Mouse (Mus musculus) ovary, postnatal 36 days (tissue): ENCODE measurements at regions not wholly inside any gene's neighbourhood (a gene's known extent, or its start where the extent isn't known, plus 50 kb on each side); places are given as distances from the start of the nearest gene placed in this dataset.

Experiments
- DNase-seq: peaks from one replicate; pipeline ENCODE4 v3.0.0; 2022; ENCODE audit warnings: low spot score, mixed read lengths

GRCm38 (mm10) chr7:40670401-40670800, 227.7 kb upstream of the Vstm2b start:
- no peak for DNase-seq

GRCm38 (mm10) chr7:40671068-40671467, 227.1 kb upstream of the Vstm2b start:
- DNase-seq: no peak

GRCm38 (mm10) chr7:40672348-40672747, 225.8 kb upstream of the Vstm2b start:
- no peak for DNase-seq

GRCm38 (mm10) chr7:40674397-40674796, 223.7 kb upstream of the Vstm2b start:
- no peak for DNase-seq

- no peak for DNase-seq
Measured at GRCm38 (mm10) chr7:40677601-40678000, 220.5 kb upstream of the Vstm2b start.

GRCm38 (mm10) chr7:40680567-40680966, 217.6 kb upstream of the Vstm2b start:
- no peak for DNase-seq

GRCm38 (mm10) chr7:40680993-40681392, 217.1 kb upstream of the Vstm2b start:
- no peak for DNase-seq

- no peak for DNase-seq
Measured at GRCm38 (mm10) chr7:40683176-40683575, 215.0 kb upstream of the Vstm2b start.

- no peak for DNase-seq
Measured at GRCm38 (mm10) chr7:40683641-40684040, 214.5 kb upstream of the Vstm2b start.

- DNase-seq: no peak
Measured at GRCm38 (mm10) chr7:40687005-40687404, 211.1 kb upstream of the Vstm2b start.

GRCm38 (mm10) chr7:40688546-40688945, 209.6 kb upstream of the Vstm2b start:
- no peak for DNase-seq

- DNase-seq: no peak
Measured at GRCm38 (mm10) chr7:40693755-40694154, 204.4 kb upstream of the Vstm2b start.

- DNase-seq: no peak
Measured at GRCm38 (mm10) chr7:40697551-40697950, 200.6 kb upstream of the Vstm2b start.

- no peak for DNase-seq
Measured at GRCm38 (mm10) chr7:40698309-40698708, 199.8 kb upstream of the Vstm2b start.

- DNase-seq: no peak
Measured at GRCm38 (mm10) chr7:40699633-40700032, 198.5 kb upstream of the Vstm2b start.

GRCm38 (mm10) chr7:40700656-40701055, 197.5 kb upstream of the Vstm2b start:
- DNase-seq: no peak

GRCm38 (mm10) chr7:40702191-40703045, 195.7 kb upstream of the Vstm2b start:
- DNase-seq: peak; percentile 8

GRCm38 (mm10) chr7:40708231-40708630, 189.9 kb upstream of the Vstm2b start:
- no peak for DNase-seq

GRCm38 (mm10) chr7:40717991-40718390, 180.1 kb upstream of the Vstm2b start:
- DNase-seq: no peak

- DNase-seq: no peak
Measured at GRCm38 (mm10) chr7:40736971-40737468, 161.1 kb upstream of the Vstm2b start.

GRCm38 (mm10) chr7:40737496-40737895, 160.6 kb upstream of the Vstm2b start:
- no peak for DNase-seq

- DNase-seq: no peak
Measured at GRCm38 (mm10) chr7:40738174-40738573, 160.0 kb upstream of the Vstm2b start.

- DNase-seq: no peak
Measured at GRCm38 (mm10) chr7:40742553-40743151, 155.5 kb upstream of the Vstm2b start.
